Mouse (Mus musculus) C2C12 (cell line): ENCODE results near the gene Slc1a4.

Experiments used
- CEBPB ChIP-seq: IDR thresholded peaks from one replicate; pipeline ENCODE4 v1.6.1; 2011; ENCODE audit warnings: low read depth, mild to moderate bottlenecking, control low read depth, moderate library complexity
- CTCF ChIP-seq: IDR thresholded peaks from one replicate; pipeline ENCODE4 v1.5.1; 2011; ENCODE audit not compliant: control insufficient read depth, insufficient read depth, insufficient read length
- FOSL1 ChIP-seq: IDR thresholded peaks from one replicate; pipeline ENCODE4 v1.8.0; 2011; ENCODE audit warnings: mild to moderate bottlenecking, low read length; ENCODE audit not compliant: poor library complexity, insufficient read depth, severe bottlenecking
- MAX ChIP-seq: IDR thresholded peaks from one replicate; pipeline ENCODE4 v1.6.1; 2011; ENCODE audit warnings: mild to moderate bottlenecking, control low read depth
- MYOG ChIP-seq: IDR thresholded peaks from one replicate; pipeline ENCODE4 v1.6.1; 2011; ENCODE audit not compliant: control insufficient read depth, insufficient read length; ENCODE audit errors: extremely low read depth
- USF1 ChIP-seq: IDR thresholded peaks from one replicate; pipeline ENCODE4 v1.6.1; 2011; ENCODE audit warnings: low read depth, mild to moderate bottlenecking, control low read depth, moderate library complexity

- TF ChIP-seq CTCF (no peak), MYOG (no peak), MAX (no peak), USF1 (no peak), CEBPB (no peak), FOSL1 (no peak)
These were observed 7.3 kb downstream of the Slc1a4 start for GRCm38 (mm10) chr11:20325073-20325694.
